Mouse (Mus musculus) lung, embryonic 16.5 days (tissue): ENCODE measurements at regions not wholly inside any gene's neighbourhood (a gene's known extent, or its start where the extent isn't known, plus 50 kb on each side); places are given as distances from the start of the nearest gene placed in this dataset.

Experiments
- ATAC-seq: fragments of 200-750 bp; cut with Nextera tagmentation; 2 replicates; pipeline ENCODE4 v1.8.0; 2017; ENCODE audit warnings: low read depth, mild to moderate bottlenecking, moderate library complexity
- H3K27ac ChIP-seq: fragments of 300-500 bp; sonication (generic); 2 replicates; pipeline ENCODE4 v1.5.1; 2014; ENCODE audit warnings: mild to moderate bottlenecking, control low read depth, low read length
- H3K27me3 ChIP-seq: fragments of 300-500 bp; sonication (generic); 2 replicates; pipeline ENCODE4 v1.6.1; 2014; ENCODE audit warnings: low read depth, low read length, mixed read lengths; ENCODE audit not compliant: control insufficient read depth, insufficient read depth
- H3K36me3 ChIP-seq: fragments of 300-500 bp; sonication (generic); 2 replicates; pipeline ENCODE4 v1.6.1; 2014; ENCODE audit warnings: low read length; ENCODE audit not compliant: control insufficient read depth, insufficient read depth
- H3K4me1 ChIP-seq: fragments of 300-500 bp; sonication (generic); replicated peaks from 2 replicates; pipeline ENCODE4 v1.6.1; 2014; ENCODE audit warnings: low read length, mixed read lengths; ENCODE audit not compliant: control insufficient read depth, insufficient read depth
- H3K4me2 ChIP-seq: fragments of 300-500 bp; sonication (generic); 2 replicates; pipeline ENCODE4 v1.6.1; 2014; ENCODE audit warnings: low read depth, low read length, control low read depth
- H3K4me3 ChIP-seq: fragments of 300-500 bp; sonication (generic); 2 replicates; pipeline ENCODE4 v1.5.1; 2014; ENCODE audit warnings: mild to moderate bottlenecking, low read length, control low read depth
- H3K9ac ChIP-seq: fragments of 300-500 bp; sonication (generic); 2 replicates; pipeline ENCODE4 v1.6.1; 2014; ENCODE audit warnings: low read length, control low read depth
- H3K9me3 ChIP-seq: fragments of 300-500 bp; sonication (generic); 2 replicates; pipeline ENCODE4 v1.6.1; 2016; ENCODE audit warnings: low read length; ENCODE audit not compliant: control insufficient read depth
- WGBS: fragments of 180-500 bp; shearing (Covaris S2); extraction: QIAGEN DNeasy Blood & Tissue Kit; methylation state at CpG from one replicate; pipeline ENCODE4 v1.1.7; 2014; 5-methylcytosine and 5-hydroxymethylcytosine counted together

DNA sequence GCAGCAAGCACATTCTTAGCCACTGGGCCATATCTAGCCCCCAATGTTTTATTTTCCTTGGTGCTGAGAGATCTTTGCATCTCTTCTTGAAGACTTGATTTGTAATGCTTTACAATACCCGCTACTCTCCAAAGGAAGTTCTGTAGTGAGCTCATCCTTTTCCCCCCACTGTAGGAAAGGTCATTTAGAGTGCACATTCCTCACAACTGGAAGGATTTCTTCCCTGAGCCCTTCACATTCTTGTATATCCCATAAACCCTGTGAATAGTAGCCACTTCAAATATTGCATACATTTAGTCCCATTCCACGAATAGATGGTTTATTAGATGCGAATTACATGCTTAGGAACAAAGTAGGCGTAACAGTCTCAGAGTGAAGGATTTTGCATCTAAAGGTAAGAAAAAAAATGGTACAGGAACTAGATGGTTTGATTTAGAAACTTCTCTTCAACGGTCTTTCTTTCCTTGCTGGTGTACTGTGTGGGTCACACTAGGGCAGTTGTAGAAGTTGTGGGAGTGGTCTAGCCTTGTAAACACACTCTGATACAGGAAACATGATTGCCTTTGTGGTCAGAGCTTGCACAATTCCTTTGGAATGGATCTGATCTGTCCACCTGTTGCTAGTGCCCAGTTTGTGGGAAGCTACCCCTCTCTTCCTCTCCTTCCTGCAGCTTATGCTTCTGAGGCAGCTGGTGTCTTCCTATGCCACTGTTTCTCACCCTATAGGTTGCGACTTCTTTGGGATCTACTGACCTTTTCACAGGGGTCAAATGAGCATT lies 326.0 kb upstream of the Prickle1 start:
- Histone ChIP-seq H3K4me1 (peaks cover 9% of the 10 kb centered on the region; the same call in 1 of the 2 replicates), H3K4me3 (no peak overlapping the region), H3K27ac (no peak overlapping the region), H3K9me3 (no peaks in the 10 kb centered on the region), H3K4me2 (no peak overlapping the region), H3K9ac (no peak overlapping the region), H3K36me3 (no peaks in the 10 kb centered on the region), H3K27me3 (no peaks in the 10 kb centered on the region)
- WGBS: 46% methylated on average over 6 of the region's 6 CpGs
- ATAC-seq: no peak

DNA sequence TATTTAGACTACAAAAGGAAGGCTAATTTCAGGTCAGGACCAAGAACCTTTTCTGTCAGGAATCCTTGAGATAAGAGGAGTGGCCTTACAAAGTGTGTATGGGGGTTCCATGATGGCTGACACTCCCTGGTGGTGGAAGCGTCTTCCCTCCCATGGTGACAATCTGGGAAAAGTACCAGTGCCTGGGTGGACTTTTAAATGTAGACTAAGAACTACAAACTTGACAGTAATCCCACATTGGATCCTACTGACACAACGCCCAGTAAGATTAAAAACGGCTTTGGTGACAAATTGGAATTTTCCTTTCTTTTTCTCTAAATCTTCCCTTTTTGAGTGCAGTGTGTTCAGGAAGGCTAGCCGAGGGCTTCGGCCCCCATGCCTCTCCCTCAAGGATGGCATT lies 325.3 kb upstream of the Prickle1 start:
- Histone ChIP-seq H3K4me2 (no peak overlapping the region), H3K36me3 (no peaks in the 10 kb centered on the region), H3K27ac (no peak overlapping the region), H3K9me3 (no peaks in the 10 kb centered on the region), H3K27me3 (no peaks in the 10 kb centered on the region), H3K9ac (no peak overlapping the region), H3K4me1 (peaks cover 9% of the 10 kb centered on the region; the same call in 1 of the 2 replicates), H3K4me3 (no peak overlapping the region)
- 71% methylated on average over 5 of the region's 5 CpGs for WGBS
- ATAC-seq: no peak

DNA sequence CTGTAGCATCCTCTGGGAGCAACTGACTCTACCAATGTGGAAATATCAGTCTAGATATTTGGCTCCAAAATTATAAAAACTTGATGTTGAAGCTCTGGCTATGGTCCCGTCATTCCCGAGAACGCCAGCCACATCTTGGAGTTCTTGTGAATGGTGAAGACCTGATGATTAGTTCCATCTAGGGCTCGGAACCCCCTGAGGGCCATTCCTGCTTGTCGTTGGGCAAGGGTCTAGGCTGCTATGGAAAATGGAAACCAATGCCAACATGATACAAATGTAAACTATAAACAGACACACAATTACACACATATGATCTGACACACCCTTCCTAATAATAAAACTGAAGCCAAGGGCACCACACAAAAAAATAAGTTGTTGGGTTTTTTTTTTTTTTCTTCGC lies 323.9 kb upstream of the Prickle1 start:
- Histone ChIP-seq H3K4me1 (peaks cover 9% of the 10 kb centered on the region; the same call in 1 of the 2 replicates), H3K27me3 (no peaks in the 10 kb centered on the region), H3K9ac (no peak overlapping the region), H3K9me3 (peaks cover 3% of the 10 kb centered on the region; the same call in 1 of the 2 replicates), H3K4me3 (no peak overlapping the region), H3K36me3 (no peaks in the 10 kb centered on the region), H3K4me2 (no peak overlapping the region), H3K27ac (no peak overlapping the region)
- no peak for ATAC-seq
- WGBS: 92% methylated on average over 6 of the region's 6 CpGs

DNA sequence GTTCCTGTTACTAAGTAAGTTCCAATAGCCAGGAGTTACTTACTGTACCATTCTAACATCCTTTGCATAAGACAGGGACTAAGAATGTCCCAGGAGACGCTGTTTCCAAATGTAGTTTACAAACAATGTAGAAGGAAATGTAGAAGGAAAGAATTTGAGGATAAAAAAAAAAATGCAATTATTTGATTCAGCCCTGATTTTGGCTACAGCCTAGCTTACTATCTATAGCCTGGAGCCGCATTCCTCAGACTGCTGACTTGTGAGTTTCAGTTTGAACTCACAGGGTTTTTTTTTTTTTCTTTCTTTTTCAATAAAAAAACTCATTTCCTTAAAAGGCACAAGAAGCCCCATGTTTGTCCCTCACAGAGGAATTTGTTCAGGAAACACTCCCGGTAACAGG lies 321.2 kb upstream of the Prickle1 start:
- ATAC-seq: peak; percentile 80
- Histone ChIP-seq H3K27me3 (no peaks in the 10 kb centered on the region), H3K27ac (peak overlapping the region; percentile 74), H3K4me2 (peak overlapping the region; percentile 41), H3K36me3 (no peaks in the 10 kb centered on the region), H3K4me3 (peak overlapping the region; percentile 18; the same call in 1 of the 2 replicates), H3K9ac (no peak overlapping the region), H3K9me3 (peaks cover 3% of the 10 kb centered on the region; the same call in 1 of the 2 replicates), H3K4me1 (peaks cover 6% of the 10 kb centered on the region; the same call in 1 of the 2 replicates)
- WGBS: 27% methylated on average over 3 of the region's 3 CpGs

DNA sequence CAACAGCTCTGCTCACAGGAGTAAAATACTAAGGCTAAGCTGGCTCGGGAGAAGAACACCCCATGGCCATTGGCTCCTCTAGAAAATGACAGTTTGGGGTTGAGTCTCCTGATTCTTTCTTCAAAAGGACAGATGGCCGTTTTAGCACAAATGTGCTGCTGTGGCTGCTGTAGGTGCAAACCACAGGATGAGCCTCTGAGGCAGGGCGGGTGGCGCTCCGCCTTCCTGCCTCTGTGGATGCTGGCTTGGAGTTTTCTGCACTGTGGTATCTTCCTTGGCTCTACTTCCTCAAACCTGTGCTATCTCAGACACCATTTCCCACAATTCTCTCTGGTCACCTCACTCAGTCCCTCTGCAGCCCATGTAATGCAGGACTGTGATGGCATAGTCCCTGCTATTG lies 317.8 kb upstream of the Prickle1 start:
- WGBS: 70% methylated on average over 5 of the region's 5 CpGs
- Histone ChIP-seq H3K9me3 (peaks cover 3% of the 10 kb centered on the region; the same call in 1 of the 2 replicates), H3K4me3 (no peak overlapping the region), H3K9ac (no peak overlapping the region), H3K4me1 (peaks cover 3% of the 10 kb centered on the region; the same call in 1 of the 2 replicates), H3K36me3 (no peaks in the 10 kb centered on the region), H3K27ac (no peak overlapping the region), H3K27me3 (no peaks in the 10 kb centered on the region), H3K4me2 (no peak overlapping the region)
- ATAC-seq: no peak

DNA sequence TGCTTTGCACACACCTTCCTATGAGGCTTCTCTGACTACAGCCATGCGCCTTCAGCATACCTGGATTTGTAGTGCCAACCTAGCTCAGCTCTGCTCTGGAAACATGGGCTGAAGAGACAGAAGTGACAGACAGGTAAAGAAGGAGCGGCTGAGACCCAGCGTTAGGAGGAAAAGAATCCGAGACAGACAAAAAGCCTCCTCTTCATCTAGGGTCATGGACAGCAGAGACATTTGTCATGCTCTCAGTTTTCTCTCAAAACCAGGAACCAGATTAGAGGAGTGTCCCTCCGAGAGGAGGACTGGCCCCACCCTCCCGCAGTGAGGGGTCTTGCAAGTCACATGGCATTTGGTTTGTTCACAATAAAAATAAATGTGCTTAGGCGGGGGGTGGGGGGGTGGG lies 317.4 kb upstream of the Prickle1 start:
- peaks cover 3% of the 10 kb centered on the region; the same call in 1 of the 2 replicates for H3K4me1 ChIP-seq
- no peaks in the 10 kb centered on the region for H3K36me3 ChIP-seq
- no peak overlapping the region for H3K27ac ChIP-seq
- WGBS: 50% methylated on average over 7 of the region's 7 CpGs
- no peaks in the 10 kb centered on the region for H3K27me3 ChIP-seq
- H3K4me3 ChIP-seq: no peak overlapping the region
- peaks cover 3% of the 10 kb centered on the region; the same call in 1 of the 2 replicates for H3K9me3 ChIP-seq
- no peak for ATAC-seq
- no peak overlapping the region for H3K4me2 ChIP-seq
- no peak overlapping the region for H3K9ac ChIP-seq

DNA sequence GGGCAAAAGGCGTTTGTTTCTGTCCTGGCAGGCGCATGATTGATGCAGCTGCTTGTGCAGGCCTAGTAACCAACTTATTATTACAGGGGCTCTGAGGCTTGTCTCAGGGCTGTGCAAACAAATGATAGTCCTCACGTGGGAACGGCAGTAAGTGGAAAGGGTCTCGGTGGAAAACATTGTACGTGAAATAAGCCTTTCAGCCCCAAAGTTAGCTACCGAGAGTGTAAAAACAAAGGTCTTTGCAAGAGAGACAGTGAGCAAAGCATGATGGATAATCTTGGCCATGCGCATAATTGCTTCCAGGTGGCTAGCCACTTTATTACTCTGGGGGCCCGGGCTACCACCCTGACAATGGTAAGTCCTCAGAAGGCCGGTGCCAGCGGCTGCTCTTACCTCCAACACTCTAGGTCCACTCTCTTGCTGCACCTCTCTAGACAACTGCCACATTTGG lies 315.3 kb upstream of the Prickle1 start:
- ATAC-seq: no peak
- WGBS: 33% methylated on average over 11 of the region's 11 CpGs
- H3K9ac ChIP-seq: no peak overlapping the region
- no peaks in the 10 kb centered on the region for H3K4me1 ChIP-seq
- H3K9me3 ChIP-seq: peaks cover 3% of the 10 kb centered on the region; the same call in 1 of the 2 replicates
- H3K4me2 ChIP-seq: no peak overlapping the region
- no peak overlapping the region for H3K4me3 ChIP-seq
- H3K36me3 ChIP-seq: no peaks in the 10 kb centered on the region
- no peak overlapping the region for H3K27ac ChIP-seq
- no peaks in the 10 kb centered on the region for H3K27me3 ChIP-seq

DNA sequence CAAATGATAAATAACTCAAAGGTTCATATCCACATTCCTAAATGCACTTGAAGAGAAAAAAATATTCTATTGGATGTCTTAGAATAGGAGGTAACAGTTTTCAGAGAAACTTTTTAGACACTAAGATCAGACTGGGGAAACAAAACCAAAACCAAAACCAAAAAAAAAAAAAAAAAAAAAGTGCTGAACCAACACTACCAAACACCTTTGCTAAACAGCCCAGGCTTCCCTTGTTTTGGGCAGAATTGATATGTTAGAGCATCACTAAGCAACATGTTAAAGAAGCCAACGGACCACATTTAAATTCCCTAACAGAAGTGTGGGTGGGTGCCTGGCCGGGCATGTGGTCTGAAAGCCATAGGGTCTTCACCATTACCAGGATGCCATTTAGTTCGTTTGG lies 314.5 kb upstream of the Prickle1 start:
- WGBS: 82% methylated on average over 3 of the region's 3 CpGs
- Histone ChIP-seq H3K9ac (no peak overlapping the region), H3K4me1 (no peaks in the 10 kb centered on the region), H3K4me2 (no peak overlapping the region), H3K4me3 (no peak overlapping the region), H3K9me3 (no peaks in the 10 kb centered on the region), H3K27me3 (no peaks in the 10 kb centered on the region), H3K36me3 (no peaks in the 10 kb centered on the region), H3K27ac (no peak overlapping the region)
- no peak for ATAC-seq

DNA sequence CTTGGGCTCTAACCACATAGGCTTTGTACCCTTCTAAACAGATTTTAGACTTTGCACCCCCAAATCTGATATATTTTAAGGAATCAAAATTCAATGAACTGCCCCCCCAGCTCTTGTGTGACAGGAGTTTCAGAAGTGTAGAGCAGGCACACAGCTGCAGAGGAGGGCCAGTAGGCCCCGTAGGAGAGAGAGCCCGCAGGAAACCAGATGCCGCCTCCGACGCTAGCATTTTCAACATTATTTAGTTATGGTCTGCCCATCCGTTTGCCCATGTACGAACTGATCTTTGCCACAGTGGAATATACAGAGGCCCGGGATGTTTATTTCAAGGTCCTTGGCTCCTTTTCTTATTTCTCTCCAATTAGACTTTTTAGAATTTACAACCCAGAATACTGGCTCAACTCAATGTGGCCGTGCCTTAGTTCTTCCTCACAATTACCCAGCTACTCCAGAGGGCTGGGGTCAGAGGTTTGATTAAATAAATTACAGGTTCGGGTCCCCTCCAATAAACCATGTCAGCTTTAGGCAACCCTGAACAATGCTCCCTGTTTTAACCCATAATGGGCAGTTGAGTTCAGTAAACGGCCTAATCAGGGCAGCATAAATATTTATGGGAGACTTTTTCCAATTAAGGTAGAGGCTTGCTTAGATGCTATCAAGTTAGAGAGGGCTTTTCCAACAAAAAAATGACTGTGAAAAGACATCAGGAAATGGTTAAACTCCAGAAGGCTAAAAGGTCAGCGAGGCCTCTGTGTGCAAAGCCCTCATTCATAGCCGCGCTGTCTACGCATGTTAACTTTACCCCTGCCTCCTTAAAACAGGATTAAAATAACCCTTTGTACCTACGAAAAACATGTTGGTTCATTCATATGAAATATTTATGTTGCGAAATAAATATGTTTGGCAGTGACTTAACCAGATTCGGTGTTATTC lies 308.2 kb upstream of the Prickle1 start:
- ATAC-seq: no peak
- WGBS: 60% methylated on average over 18 of the region's 18 CpGs
- Histone ChIP-seq H3K27ac (no peak overlapping the region), H3K4me3 (no peak overlapping the region), H3K4me2 (no peak overlapping the region), H3K9me3 (no peaks in the 10 kb centered on the region), H3K27me3 (no peaks in the 10 kb centered on the region), H3K36me3 (no peaks in the 10 kb centered on the region), H3K9ac (no peak overlapping the region), H3K4me1 (no peaks in the 10 kb centered on the region)
